Mouse (Mus musculus) MN1 (cell line): ENCODE results near the gene Lmna.
A peak's percentile ranks its signal among the peaks of the same experiment; 100 is the strongest.

ENCODE experiments used
- DNase-seq: peaks from one replicate; pipeline ENCODE4 v3.0.0-alpha.2; 2016; ENCODE audit warnings: low spot score

Lmna gene

GRCm38 (mm10) chr3:88446471-88447123 is 63.2 kb downstream of the Lmna start:
- no peak for DNase-seq

- no peak for DNase-seq
Measured at GRCm38 (mm10) chr3:88442888-88443287, 66.9 kb downstream of the Lmna start.

- DNase-seq = no peak
Measured at GRCm38 (mm10) chr3:88442488-88442887, 67.3 kb downstream of the Lmna start.

- peak; percentile 73 for DNase-seq
Measured at GRCm38 (mm10) chr3:88440500-88441381, 69.0 kb downstream of the Lmna start.

GRCm38 (mm10) chr3:88439582-88439981 is 70.2 kb downstream of the Lmna start:
- no peak for DNase-seq

GRCm38 (mm10) chr3:88437454-88437853 is 72.3 kb downstream of the Lmna start:
- DNase-seq = no peak

- DNase-seq = no peak
Measured at GRCm38 (mm10) chr3:88436395-88437201, 73.2 kb downstream of the Lmna start.

- DNase-seq = no peak
Measured at GRCm38 (mm10) chr3:88435515-88435914, 74.2 kb downstream of the Lmna start.
